Mouse (Mus musculus): Measurements from ENCODE around the gene Mtmr3.

- no peak for TF ChIP-seq USF2 (IDR thresholded peaks at IDR 0.05; ENCODE audit: borderline replicate concordance in 1 of 2, insufficient read depth in 1 of 2, low read depth in 1 of 2, low read length in 2 of 2)
- TF ChIP-seq POLR2A (IDR thresholded peaks at IDR 0.05; ENCODE audit: control insufficient read depth in 1 of 2, insufficient read depth in 1 of 2, low read depth in 1 of 2, low read length in 2 of 2, poor library complexity in 1 of 2), result no peak
- TF ChIP-seq CTCF (IDR thresholded peaks at IDR 0.05 in 2 of 3, conservative IDR thresholded peaks at IDR 0.05 in 1 of 3; ENCODE audit: control insufficient read depth in 1 of 3, insufficient read depth in 1 of 3, low read depth in 2 of 3, low read length in 3 of 3, poor library complexity in 1 of 3, severe bottlenecking in 1 of 3), result no peak
- TF ChIP-seq MEF2A (IDR thresholded peaks at IDR 0.05; ENCODE audit: extremely low read depth, insufficient replicate concordance, low read depth, low read length, poor library complexity, severe bottlenecking), result no peak
- no peak for TF ChIP-seq JUND (IDR thresholded peaks at IDR 0.05; ENCODE audit: low read depth, low read length)
- TF ChIP-seq ZMIZ1 (IDR thresholded peaks at IDR 0.05; ENCODE audit: low read depth, low read length), result no peak
- TF ChIP-seq MYC (IDR thresholded peaks at IDR 0.05; ENCODE audit: low read depth, low read length), result no peak
- no peak for TF ChIP-seq POLR2AphosphoS2 (IDR thresholded peaks at IDR 0.05; ENCODE audit: low read length)
- TF ChIP-seq E2F4 (IDR thresholded peaks at IDR 0.05; ENCODE audit: borderline replicate concordance, low read depth, low read length), result no peak
- TF ChIP-seq EP300 (IDR thresholded peaks at IDR 0.05; ENCODE audit: low read depth in 1 of 2, low read length in 2 of 2), result no peak
- TF ChIP-seq SIN3A (IDR thresholded peaks at IDR 0.05; ENCODE audit: low read length), result no peak
Measured at GRCm38 (mm10) chr11:4482641-4483040, 112.0 kb downstream of the Mtmr3 start.

Data from MEL (cell line).